Mouse (Mus musculus) limb, embryonic 10.5 days (tissue): ENCODE measurements at regions not wholly inside any gene's neighbourhood (a gene's known extent, or its start where the extent isn't known, plus 50 kb on each side); places are given as distances from the start of the nearest gene placed in this dataset.
"Not testable (repeated sequence)": the region's sequence is repeated elsewhere in the genome, so short reads cannot be mapped to it uniquely, and the experiment has no call there.

Experiments
- DNase-seq: peaks from one replicate; pipeline ENCODE4 v3.0.0-alpha.2; 2017; ENCODE audit warnings: low spot score
- H3K27ac ChIP-seq: fragments of 300-500 bp; sonication (generic); 2 replicates; pipeline ENCODE4 v1.5.1; 2016; ENCODE audit warnings: mild to moderate bottlenecking
- H3K27me3 ChIP-seq: fragments of 300-500 bp; sonication (generic); 2 replicates; pipeline ENCODE4 v1.6.1; 2016; ENCODE audit warnings: low read depth, mild to moderate bottlenecking; ENCODE audit not compliant: poor library complexity, severe bottlenecking
- H3K36me3 ChIP-seq: fragments of 300-500 bp; sonication (generic); 2 replicates; pipeline ENCODE4 v1.6.1; 2016; ENCODE audit warnings: mild to moderate bottlenecking, moderate library complexity
- H3K4me1 ChIP-seq: fragments of 300-500 bp; sonication (generic); 2 replicates; pipeline ENCODE4 v1.6.1; 2016
- H3K4me3 ChIP-seq: fragments of 300-500 bp; sonication (generic); 2 replicates; pipeline ENCODE4 v1.5.1; 2016; ENCODE audit warnings: mild to moderate bottlenecking, moderate library complexity
- H3K9me3 ChIP-seq: fragments of 300-500 bp; sonication (generic); replicated peaks from 2 replicates; pipeline ENCODE4 v1.6.1; 2016; ENCODE audit warnings: mild to moderate bottlenecking
- WGBS: fragments of 180-500 bp; shearing (Covaris S2); methylation state at CpG from one replicate; pipeline ENCODE4 v1.1.7; 2016; 5-methylcytosine and 5-hydroxymethylcytosine counted together

- no peak for DNase-seq
- no peak overlapping the region for H3K4me3 ChIP-seq
- H3K4me1 ChIP-seq, result no peaks in the 10 kb centered on the region
- no peaks in the 10 kb centered on the region for H3K9me3 ChIP-seq
- no peak overlapping the region for H3K27ac ChIP-seq
- WGBS, result 84% methylated on average over 3 of the region's 3 CpGs
- no peaks in the 10 kb centered on the region for H3K36me3 ChIP-seq
- no peaks in the 10 kb centered on the region for H3K27me3 ChIP-seq
Measured at GRCm38 (mm10) chrX:76077781-76078180, 186.3 kb upstream of the Cldn34b3 start.

GRCm38 (mm10) chrX:76082670-76083069 is 181.4 kb upstream of the Cldn34b3 start:
- WGBS, result 65% methylated on average over 4 of the region's 4 CpGs
- no peak for DNase-seq
- H3K27me3 ChIP-seq, result no peaks in the 10 kb centered on the region
- no peaks in the 10 kb centered on the region for H3K4me1 ChIP-seq
- no peak overlapping the region for H3K27ac ChIP-seq
- no peaks in the 10 kb centered on the region for H3K36me3 ChIP-seq
- H3K9me3 ChIP-seq, result no peaks in the 10 kb centered on the region
- no peak overlapping the region for H3K4me3 ChIP-seq

GRCm38 (mm10) chrX:76110763-76111474 is 153.2 kb upstream of the Cldn34b3 start:
- Histone ChIP-seq H3K4me1 (no peaks in the 10 kb centered on the region), H3K36me3 (no peaks in the 10 kb centered on the region), H3K4me3 (no peak overlapping the region), H3K27me3 (no peaks in the 10 kb centered on the region), H3K27ac (no peak overlapping the region), H3K9me3 (no peaks in the 10 kb centered on the region)
- WGBS, result 35% methylated on average over 4 of the region's 4 CpGs
- no peak for DNase-seq

GRCm38 (mm10) chrX:76116086-76116485 is 148.0 kb upstream of the Cldn34b3 start:
- Histone ChIP-seq H3K36me3 (no peaks in the 10 kb centered on the region), H3K4me3 (no peak overlapping the region), H3K27ac (no peak overlapping the region), H3K27me3 (no peaks in the 10 kb centered on the region), H3K9me3 (no peaks in the 10 kb centered on the region), H3K4me1 (no peaks in the 10 kb centered on the region)
- WGBS, result 26% methylated on average over 1 of the region's 1 CpGs
- no peak for DNase-seq

- Histone ChIP-seq H3K9me3 (no peaks in the 10 kb centered on the region), H3K4me3 (no peak overlapping the region), H3K4me1 (no peaks in the 10 kb centered on the region), H3K27ac (no peak overlapping the region), H3K36me3 (no peaks in the 10 kb centered on the region), H3K27me3 (no peaks in the 10 kb centered on the region)
- 81% methylated on average over 1 of the region's 1 CpGs for WGBS
- DNase-seq, result no peak
Measured at GRCm38 (mm10) chrX:76116562-76116961, 147.5 kb upstream of the Cldn34b3 start.

GRCm38 (mm10) chrX:76120936-76121335 is 143.2 kb upstream of the Cldn34b3 start:
- H3K27me3 ChIP-seq, result no peaks in the 10 kb centered on the region
- no peak overlapping the region for H3K27ac ChIP-seq
- no peak for DNase-seq
- H3K4me3 ChIP-seq, result no peak overlapping the region
- H3K36me3 ChIP-seq, result no peaks in the 10 kb centered on the region
- H3K9me3 ChIP-seq, result no peaks in the 10 kb centered on the region
- no peaks in the 10 kb centered on the region for H3K4me1 ChIP-seq
- whole genome bisulfite sequencing, result 24% methylated on average over 3 of the region's 3 CpGs

GRCm38 (mm10) chrX:76123355-76123754 is 140.7 kb upstream of the Cldn34b3 start:
- Histone ChIP-seq H3K9me3 (no peaks in the 10 kb centered on the region), H3K4me3 (no peak overlapping the region), H3K27me3 (no peaks in the 10 kb centered on the region), H3K36me3 (no peaks in the 10 kb centered on the region), H3K4me1 (no peaks in the 10 kb centered on the region), H3K27ac (no peak overlapping the region)
- 72% methylated on average over 2 of the region's 2 CpGs for WGBS
- DNase-seq, result no peak

GRCm38 (mm10) chrX:76137729-76138128 is 126.4 kb upstream of the Cldn34b3 start:
- WGBS, result 59% methylated on average over 2 of the region's 2 CpGs
- Histone ChIP-seq H3K4me3 (no peak overlapping the region), H3K27ac (no peak overlapping the region), H3K27me3 (no peaks in the 10 kb centered on the region), H3K36me3 (no peaks in the 10 kb centered on the region), H3K9me3 (no peaks in the 10 kb centered on the region), H3K4me1 (no peaks in the 10 kb centered on the region)
- no peak for DNase-seq

- no peaks in the 10 kb centered on the region for H3K9me3 ChIP-seq
- no peaks in the 10 kb centered on the region for H3K27me3 ChIP-seq
- H3K27ac ChIP-seq, result no peak overlapping the region
- no peaks in the 10 kb centered on the region for H3K36me3 ChIP-seq
- H3K4me1 ChIP-seq, result no peaks in the 10 kb centered on the region
- no peak for DNase-seq
- H3K4me3 ChIP-seq, result no peak overlapping the region
- 70% methylated on average over 2 of the region's 2 CpGs for WGBS
Measured at GRCm38 (mm10) chrX:76141022-76141421, 123.1 kb upstream of the Cldn34b3 start.

GRCm38 (mm10) chrX:76174806-76175205 is 89.3 kb upstream of the Cldn34b3 start:
- H3K9me3 ChIP-seq, H3K4me3 ChIP-seq, H3K27ac ChIP-seq, H3K36me3 ChIP-seq, DNase-seq, H3K4me1 ChIP-seq, H3K27me3 ChIP-seq: not testable (repeated sequence)
- 86% methylated on average over 2 of the region's 2 CpGs for WGBS

- WGBS, result 88% methylated on average over 4 of the region's 4 CpGs
- Histone ChIP-seq H3K9me3 (no peaks in the 10 kb centered on the region), H3K36me3 (no peaks in the 10 kb centered on the region), H3K27ac (no peak overlapping the region), H3K4me3 (no peak overlapping the region), H3K27me3 (no peaks in the 10 kb centered on the region), H3K4me1 (no peaks in the 10 kb centered on the region)
- DNase-seq, result no peak
Measured at GRCm38 (mm10) chrX:76181446-76182148, 82.5 kb upstream of the Cldn34b3 start.

GRCm38 (mm10) chrX:76200607-76201006 is 63.5 kb upstream of the Cldn34b3 start:
- Histone ChIP-seq H3K4me1 (no peaks in the 10 kb centered on the region), H3K27me3 (no peaks in the 10 kb centered on the region), H3K36me3 (no peaks in the 10 kb centered on the region), H3K4me3 (no peak overlapping the region), H3K9me3 (no peaks in the 10 kb centered on the region), H3K27ac (no peak overlapping the region)
- WGBS, result 58% methylated on average over 1 of the region's 1 CpGs
- DNase-seq, result no peak

GRCm38 (mm10) chrX:76201366-76201765 is 62.7 kb upstream of the Cldn34b3 start:
- Histone ChIP-seq H3K27ac (no peak overlapping the region), H3K27me3 (no peaks in the 10 kb centered on the region), H3K36me3 (no peaks in the 10 kb centered on the region), H3K4me1 (no peaks in the 10 kb centered on the region), H3K9me3 (no peaks in the 10 kb centered on the region), H3K4me3 (no peak overlapping the region)
- 26% methylated on average over 4 of the region's 4 CpGs for WGBS
- peak; percentile 47 for DNase-seq
